Mouse (Mus musculus): ENCODE measurements at regions not wholly inside any gene's neighbourhood (a gene's known extent, or its start where the extent isn't known, plus 50 kb on each side); places are given as distances from the start of the nearest gene placed in this dataset.
"Not testable (repeated sequence)": the region's sequence is repeated elsewhere in the genome, so short reads cannot be mapped to it uniquely, and the experiment has no call there.

- DNase-seq, result no peak
Measured at GRCm38 (mm10) chr15:31989593-31990290, 187.3 kb upstream of the Tas2r119 start.

GRCm38 (mm10) chr15:31997996-31998395, 179.1 kb upstream of the Tas2r119 start:
- DNase-seq, result no peak

- no peak for DNase-seq
Measured at GRCm38 (mm10) chr15:31999553-31999952, 177.5 kb upstream of the Tas2r119 start.

- DNase-seq, result no peak
Measured at GRCm38 (mm10) chr15:32002950-32003422, 174.1 kb upstream of the Tas2r119 start.

GRCm38 (mm10) chr15:32003489-32003888, 173.6 kb upstream of the Tas2r119 start:
- DNase-seq, result no peak

- DNase-seq, result no peak
Measured at GRCm38 (mm10) chr15:32005986-32006385, 171.1 kb upstream of the Tas2r119 start.

GRCm38 (mm10) chr15:32009818-32010217, 167.3 kb upstream of the Tas2r119 start:
- DNase-seq, result peak in 1 of 2 experiments; percentile 3

GRCm38 (mm10) chr15:32012044-32012443, 165.0 kb upstream of the Tas2r119 start:
- DNase-seq, result peak; percentile 46 to 50

GRCm38 (mm10) chr15:32012838-32013237, 164.3 kb upstream of the Tas2r119 start:
- DNase-seq, result no peak

- no peak for DNase-seq
Measured at GRCm38 (mm10) chr15:32015169-32015568, 161.9 kb upstream of the Tas2r119 start.

- DNase-seq, result no peak
Measured at GRCm38 (mm10) chr15:32020323-32021008, 156.6 kb upstream of the Tas2r119 start.

GRCm38 (mm10) chr15:32021009-32021602, 156.0 kb upstream of the Tas2r119 start:
- no peak for DNase-seq

- no peak for DNase-seq
Measured at GRCm38 (mm10) chr15:32034091-32034490, 143.0 kb upstream of the Tas2r119 start.

- no peak for DNase-seq
Measured at GRCm38 (mm10) chr15:32034790-32035189, 142.3 kb upstream of the Tas2r119 start.

- DNase-seq, result no peak
Measured at GRCm38 (mm10) chr15:32041764-32042163, 135.3 kb upstream of the Tas2r119 start.

GRCm38 (mm10) chr15:32042173-32042572, 134.9 kb upstream of the Tas2r119 start:
- no peak for DNase-seq

GRCm38 (mm10) chr15:32042589-32042988, 134.5 kb upstream of the Tas2r119 start:
- no peak for DNase-seq

- no peak for DNase-seq
Measured at GRCm38 (mm10) chr15:32043207-32043606, 133.9 kb upstream of the Tas2r119 start.

GRCm38 (mm10) chr15:32043670-32044069, 133.4 kb upstream of the Tas2r119 start:
- not testable (repeated sequence) for DNase-seq

- DNase-seq, result peak in 1 of 2 experiments; percentile 5
Measured at GRCm38 (mm10) chr15:32048836-32049235, 128.3 kb upstream of the Tas2r119 start.

GRCm38 (mm10) chr15:32061573-32061972, 115.5 kb upstream of the Tas2r119 start:
- DNase-seq, result no peak

GRCm38 (mm10) chr15:32082109-32082508, 95.0 kb upstream of the Tas2r119 start:
- DNase-seq, result no peak

GRCm38 (mm10) chr15:32093889-32094288, 83.2 kb upstream of the Tas2r119 start:
- no peak for DNase-seq

GRCm38 (mm10) chr15:32095554-32095953, 81.5 kb upstream of the Tas2r119 start:
- DNase-seq, result no peak

Measured in B cell, adult 2 months (primary cell).